Mouse (Mus musculus) heart, embryonic 15.5 days (tissue): Measurements from ENCODE around the gene Sin3b. TPM values are rescaled to one million over a fixed set of nuclear protein-coding genes. Genes with fewer than 3 reads are reported as not detected.

Experiments
- ATAC-seq: fragments of 200-750 bp; cut with Nextera tagmentation; replicated peaks from 2 replicates; pipeline ENCODE4 v1.8.0; 2017; ENCODE audit warnings: low read depth, moderate TSS enrichment; ENCODE audit not compliant: insufficient number of reproducible peaks, insufficient read depth, low FRiP score
- H3K27ac ChIP-seq: fragments of 300-500 bp; sonication (generic); 2 replicates; pipeline ENCODE4 v1.5.1; 2015; ENCODE audit warnings: mild to moderate bottlenecking, inconsistent platforms
- H3K27me3 ChIP-seq: fragments of 300-500 bp; sonication (generic); 2 replicates; pipeline ENCODE4 v1.6.1; 2015; ENCODE audit warnings: inconsistent platforms
- H3K36me3 ChIP-seq: fragments of 300-500 bp; sonication (generic); 2 replicates; pipeline ENCODE4 v1.6.1; 2015; ENCODE audit warnings: mild to moderate bottlenecking, inconsistent platforms
- H3K4me1 ChIP-seq: fragments of 300-500 bp; sonication (generic); replicated peaks from 2 replicates; pipeline ENCODE4 v1.6.1; 2015; ENCODE audit warnings: inconsistent platforms
- H3K4me2 ChIP-seq: fragments of 300-500 bp; sonication (generic); 2 replicates; pipeline ENCODE4 v1.6.1; 2015; ENCODE audit warnings: inconsistent platforms, mild to moderate bottlenecking, moderate library complexity
- H3K4me3 ChIP-seq: fragments of 300-500 bp; sonication (generic); 2 replicates; pipeline ENCODE4 v1.5.1; 2015; ENCODE audit warnings: mild to moderate bottlenecking, inconsistent platforms
- H3K9ac ChIP-seq: fragments of 300-500 bp; sonication (generic); 2 replicates; pipeline ENCODE4 v1.6.1; 2015; ENCODE audit warnings: mild to moderate bottlenecking, inconsistent platforms
- H3K9me3 ChIP-seq: fragments of 300-500 bp; sonication (generic); replicated peaks from 2 replicates; pipeline ENCODE4 v1.6.1; 2016; ENCODE audit warnings: inconsistent platforms
- WGBS: fragments of 180-500 bp; shearing (Covaris S2); methylation state at CpG from one replicate; pipeline ENCODE4 v1.1.7; 2015; ENCODE audit warnings: mixed read lengths; 5-methylcytosine and 5-hydroxymethylcytosine counted together
- polyA plus RNA-seq: library from polyadenylated mRNA; unstranded; fragments of >200 nt; fragmentation: Nextera tagmentation; extraction: Ambion mirVana; gene quantifications from 2 replicates; pipeline ENCODE4 v1.2.1, GENCODE M21; 2015

Sin3b gene
- polyA plus RNA-seq, 1 experiment from 2014 or later, result 139 TPM

DNA sequence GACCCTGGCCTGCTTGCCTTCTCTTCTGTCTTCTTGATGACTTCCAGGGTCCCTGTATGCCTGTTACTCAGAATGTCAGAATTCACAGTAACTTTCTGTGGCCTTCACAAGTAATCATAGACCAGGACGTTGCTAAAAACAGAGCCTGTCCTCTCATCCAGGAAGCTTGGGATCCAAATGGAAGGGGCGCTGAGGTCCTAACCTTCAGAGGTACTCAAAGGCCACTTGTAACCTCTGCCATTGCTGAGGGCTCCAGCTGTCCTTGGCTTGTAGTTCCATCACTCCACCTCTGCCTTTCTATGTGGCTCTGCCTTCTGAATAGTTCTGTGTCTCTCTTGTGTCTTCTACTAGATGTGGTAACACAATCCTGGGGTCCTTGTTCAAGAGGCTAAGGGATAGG, 30.7 kb downstream of the Sin3b start:
- H3K27ac ChIP-seq, result no peak overlapping the region
- H3K36me3 ChIP-seq, result peaks cover 91% of the 10 kb centered on the region
- H3K4me3 ChIP-seq, result no peak overlapping the region
- no peaks in the 10 kb centered on the region for H3K9me3 ChIP-seq
- H3K4me1 ChIP-seq, result no peaks in the 10 kb centered on the region
- H3K9ac ChIP-seq, result no peak overlapping the region
- H3K4me2 ChIP-seq, result no peak overlapping the region
- no peaks in the 10 kb centered on the region for H3K27me3 ChIP-seq
- no peak for ATAC-seq
- 80% methylated on average over 2 of the region's 2 CpGs for WGBS

DNA sequence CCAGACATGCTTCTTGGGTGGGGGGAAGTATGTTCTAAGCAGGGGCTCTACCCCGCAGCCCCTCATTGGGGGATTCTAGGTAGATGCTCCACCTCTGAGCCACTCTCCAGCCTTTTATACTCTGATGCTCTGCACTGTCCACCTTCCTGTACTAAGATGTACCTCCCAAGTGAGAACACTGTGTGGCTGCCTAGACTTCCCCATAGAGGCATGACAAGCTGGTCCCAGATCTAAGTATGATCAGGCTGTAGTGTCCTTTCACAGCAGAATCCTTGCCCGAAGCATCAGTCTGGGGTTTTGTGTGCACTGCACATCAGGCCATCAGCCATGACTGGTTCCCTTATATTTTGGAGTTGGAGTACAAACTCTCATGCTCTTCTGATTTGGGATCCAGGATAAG, 32.9 kb downstream of the Sin3b start:
- no peaks in the 10 kb centered on the region for H3K9me3 ChIP-seq
- 0 out of 2 replicates have a peak, but pooled peaks cover under 1% of the 10 kb centered on the region for H3K4me1 ChIP-seq
- WGBS, result 92% methylated on average over 2 of the region's 2 CpGs
- no peak overlapping the region for H3K4me3 ChIP-seq
- H3K36me3 ChIP-seq, result peaks cover 73% of the 10 kb centered on the region
- no peak overlapping the region for H3K27ac ChIP-seq
- H3K4me2 ChIP-seq, result no peak overlapping the region
- no peak for ATAC-seq
- no peaks in the 10 kb centered on the region for H3K27me3 ChIP-seq
- H3K9ac ChIP-seq, result no peak overlapping the region

DNA sequence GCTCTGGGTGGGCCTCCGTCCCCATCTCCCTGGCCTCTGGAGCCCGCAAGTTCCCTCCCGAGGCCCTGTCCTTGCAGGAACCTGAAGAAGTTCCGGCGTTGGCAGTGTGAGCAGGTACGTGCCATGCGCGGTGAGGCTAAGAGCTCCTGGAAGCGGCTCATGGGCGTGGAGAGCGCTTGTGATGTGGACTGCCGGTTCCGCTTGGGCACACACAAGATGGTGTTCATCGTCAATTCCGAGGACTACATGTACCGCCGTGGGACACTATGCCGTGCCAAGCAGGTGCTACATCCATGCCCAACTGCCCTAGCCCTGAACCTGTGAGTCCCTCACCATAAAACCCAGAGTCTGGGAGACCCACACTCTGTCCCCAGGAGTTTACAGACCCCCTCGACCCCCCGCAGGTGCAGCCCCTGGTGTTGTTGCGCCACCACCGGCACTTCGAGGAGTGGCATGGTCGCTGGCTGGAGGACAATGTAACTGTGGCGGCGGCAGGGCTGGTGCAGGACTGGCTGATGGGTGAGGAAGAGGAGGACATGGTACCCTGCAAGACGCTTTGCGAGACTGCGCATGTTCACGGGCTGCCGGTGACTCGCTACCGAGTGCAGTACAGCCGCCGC, 33.8 kb downstream of the Sin3b start:
- 94% methylated on average over 35 of the region's 35 CpGs for WGBS
- Histone ChIP-seq H3K4me1 (peaks cover 3% of the 10 kb centered on the region; the same call in 1 of the 2 replicates), H3K36me3 (peaks cover 66% of the 10 kb centered on the region), H3K27ac (no peak overlapping the region), H3K27me3 (no peaks in the 10 kb centered on the region), H3K4me2 (no peak overlapping the region), H3K9me3 (no peaks in the 10 kb centered on the region), H3K9ac (no peak overlapping the region), H3K4me3 (no peak overlapping the region)
- ATAC-seq, result no peak

DNA sequence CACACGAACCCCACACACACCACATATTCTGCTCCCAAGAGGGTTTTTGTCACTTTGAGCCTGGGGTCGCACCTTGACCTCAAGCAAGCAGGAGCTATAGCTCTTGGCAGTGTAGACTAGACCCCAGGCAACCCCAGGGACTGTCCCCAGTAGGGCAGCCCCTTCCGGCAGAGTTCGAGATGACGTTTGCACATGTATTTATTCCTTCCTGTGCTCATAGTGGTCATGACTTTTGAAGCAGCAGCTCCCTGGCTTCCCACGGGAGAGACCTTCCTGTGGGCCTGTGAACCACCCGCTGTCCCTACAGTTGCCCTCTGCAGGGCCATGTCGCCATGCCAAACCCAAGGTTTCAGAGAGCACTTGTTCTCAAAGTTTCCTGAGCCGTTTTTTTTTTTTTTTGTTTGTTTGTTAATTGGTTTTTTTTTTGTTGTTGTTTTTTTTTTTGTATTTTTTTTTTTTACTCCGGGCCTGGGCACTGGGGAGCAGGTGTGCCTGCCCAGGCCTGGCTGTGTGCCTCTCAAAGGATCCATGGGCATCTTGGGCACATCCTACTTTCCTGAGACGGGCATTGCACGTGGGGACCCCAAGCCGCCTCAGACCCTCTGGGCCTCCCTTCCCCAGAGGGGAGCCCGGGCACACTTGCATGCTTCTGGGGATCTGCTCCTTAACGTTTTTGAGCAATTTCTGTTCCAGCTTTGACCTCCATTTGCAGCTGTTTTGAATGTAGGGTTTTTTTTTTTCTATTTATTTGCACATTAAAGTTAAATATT, 34.5 kb downstream of the Sin3b start:
- H3K27ac ChIP-seq, result no peak overlapping the region
- WGBS, result 89% methylated on average over 15 of the region's 15 CpGs

DNA sequence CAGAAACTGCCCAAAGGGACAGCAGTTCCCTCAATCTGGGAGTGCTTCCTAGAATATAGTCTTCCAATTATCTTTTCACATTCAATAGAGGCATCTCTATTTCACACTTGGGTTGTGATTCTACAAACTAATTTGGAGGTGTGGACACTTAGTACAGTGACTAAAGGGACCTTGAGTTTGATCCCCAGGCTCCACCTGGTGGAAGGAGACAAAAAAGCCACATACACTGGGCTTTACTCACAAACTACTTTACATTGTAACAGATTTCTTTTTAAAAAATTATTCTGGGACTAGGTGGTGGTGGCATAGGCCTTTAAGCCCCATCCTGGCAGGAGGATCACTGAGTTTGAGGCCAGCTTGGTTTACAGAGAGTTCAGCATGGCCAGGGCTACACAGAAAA, 35.2 kb downstream of the Sin3b start:
- Histone ChIP-seq H3K27me3 (no peaks in the 10 kb centered on the region), H3K9me3 (no peaks in the 10 kb centered on the region), H3K27ac (no peak overlapping the region), H3K4me2 (no peak overlapping the region), H3K4me1 (peaks cover 3% of the 10 kb centered on the region; the same call in 1 of the 2 replicates), H3K36me3 (peaks cover 52% of the 10 kb centered on the region), H3K4me3 (no peak overlapping the region), H3K9ac (no peak overlapping the region)
- ATAC-seq, result no peak

More for the DNA sequence above, 34.5 kb downstream of the Sin3b start:
- Histone ChIP-seq H3K4me1 (peaks cover 3% of the 10 kb centered on the region; the same call in 1 of the 2 replicates), H3K36me3 (peaks cover 59% of the 10 kb centered on the region), H3K27me3 (no peaks in the 10 kb centered on the region), H3K9ac (no peak overlapping the region), H3K4me3 (no peak overlapping the region), H3K9me3 (no peaks in the 10 kb centered on the region), H3K4me2 (no peak overlapping the region)
- ATAC-seq, result no peak

DNA sequence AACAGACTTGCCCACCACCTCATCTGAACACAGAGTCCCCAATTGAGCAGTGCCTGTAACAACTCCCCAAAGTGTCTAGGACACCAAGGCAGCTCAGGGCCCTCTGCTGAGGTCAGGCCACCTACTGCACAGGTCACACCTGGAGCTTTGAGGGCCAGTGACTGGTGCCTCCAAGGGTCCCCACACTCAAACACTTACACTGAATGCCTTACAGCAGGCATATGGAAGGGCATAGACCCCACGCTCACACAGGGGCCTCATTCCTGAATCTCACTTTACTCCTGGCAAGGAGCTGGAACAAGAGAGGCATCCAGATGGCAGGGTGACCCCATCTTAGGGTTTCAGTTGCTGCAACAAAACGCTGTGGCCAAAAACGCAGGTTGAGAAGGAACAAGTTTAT, 37.1 kb downstream of the Sin3b start:
- peaks cover 40% of the 10 kb centered on the region for H3K36me3 ChIP-seq
- no peak for ATAC-seq
- no peak overlapping the region for H3K4me3 ChIP-seq
- no peak overlapping the region for H3K4me2 ChIP-seq
- H3K9ac ChIP-seq, result no peak overlapping the region
- H3K9me3 ChIP-seq, result no peaks in the 10 kb centered on the region
- H3K27me3 ChIP-seq, result no peaks in the 10 kb centered on the region
- 88% methylated on average over 3 of the region's 3 CpGs for WGBS
- no peak overlapping the region for H3K27ac ChIP-seq
- peaks cover 3% of the 10 kb centered on the region; the same call in 1 of the 2 replicates for H3K4me1 ChIP-seq

DNA sequence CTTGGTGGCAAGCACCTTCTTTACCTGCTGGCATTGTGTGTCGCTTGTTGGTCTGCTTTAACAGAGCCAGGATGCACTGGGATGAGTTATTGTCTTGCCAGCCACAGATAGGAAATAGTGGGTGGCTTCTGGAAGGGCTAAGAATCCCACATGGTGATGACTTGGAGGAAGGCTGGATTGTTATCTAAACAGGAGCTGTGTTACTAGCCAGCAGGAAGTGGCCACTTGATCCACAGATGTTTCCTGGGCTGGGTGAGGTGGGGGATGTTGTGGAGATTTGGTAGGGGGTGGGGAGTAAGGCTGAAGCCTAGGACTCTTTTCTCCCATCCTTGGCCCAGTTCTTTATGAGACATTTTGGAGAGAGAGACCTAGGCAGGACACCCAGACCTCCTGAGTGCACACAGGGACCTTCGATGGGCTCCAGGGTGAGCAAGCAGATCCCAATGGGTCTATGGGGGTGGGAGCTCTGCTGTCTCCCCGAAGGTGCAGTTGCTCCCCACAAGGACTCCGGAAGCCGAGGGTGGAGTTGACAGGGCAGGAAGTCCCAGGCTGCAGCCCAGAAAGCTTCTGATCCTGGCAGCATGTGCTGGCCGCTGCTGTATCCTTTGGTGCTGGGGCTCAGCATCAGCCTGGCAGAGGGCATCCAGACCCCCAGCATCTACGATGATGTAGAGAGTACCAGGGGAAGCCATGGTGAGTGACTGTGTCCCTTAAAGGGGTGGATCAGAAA, 38.4 kb downstream of the Sin3b start, which contains the start of gene F2rl3:
Gene F2rl3, plus strand, starts transcription at position 559 of the 730 bp plus-strand sequence.
- Histone ChIP-seq H3K4me2 (peak within 1 kb of the TSS; percentile 15; the same call in 1 of the 2 replicates), H3K27ac (peak within 1 kb of the TSS; percentile 29), H3K27me3 (no peaks in the 10 kb centered on the region), H3K36me3 (peaks cover 27% of the 10 kb centered on the region), H3K4me3 (no peak within 1 kb of the TSS), H3K9ac (no peak within 1 kb of the TSS), H3K9me3 (no peaks in the 10 kb centered on the region), H3K4me1 (peaks cover 3% of the 10 kb centered on the region; the same call in 1 of the 2 replicates)
- WGBS, result 54% methylated on average over 7 of the region's 7 CpGs
- ATAC-seq, result 0 out of 2 replicates have a peak, but pooled peaks have one; percentile 8

DNA sequence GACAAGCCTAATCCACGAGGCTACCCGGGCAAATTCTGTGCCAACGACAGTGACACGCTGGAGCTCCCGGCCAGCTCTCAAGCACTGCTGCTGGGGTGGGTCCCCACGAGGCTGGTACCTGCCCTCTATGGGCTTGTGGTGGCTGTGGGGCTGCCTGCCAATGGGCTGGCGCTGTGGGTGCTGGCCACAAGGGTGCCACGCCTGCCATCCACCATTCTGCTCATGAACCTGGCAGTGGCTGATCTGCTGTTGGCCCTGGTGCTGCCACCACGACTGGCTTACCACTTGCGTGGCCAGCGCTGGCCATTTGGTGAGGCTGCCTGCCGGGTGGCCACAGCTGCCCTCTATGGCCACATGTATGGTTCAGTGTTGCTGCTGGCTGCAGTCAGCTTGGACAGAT, 39.2 kb downstream of the Sin3b start:
- peaks cover 19% of the 10 kb centered on the region for H3K36me3 ChIP-seq
- no peaks in the 10 kb centered on the region for H3K27me3 ChIP-seq
- peaks cover 3% of the 10 kb centered on the region; the same call in 1 of the 2 replicates for H3K4me1 ChIP-seq
- H3K4me2 ChIP-seq, result peak overlapping the region; percentile 15; the same call in 1 of the 2 replicates
- no peak for ATAC-seq
- H3K9me3 ChIP-seq, result no peaks in the 10 kb centered on the region
- H3K27ac ChIP-seq, result no peak overlapping the region
- WGBS, result 86% methylated on average over 12 of the region's 12 CpGs
- no peak overlapping the region for H3K4me3 ChIP-seq
- no peak overlapping the region for H3K9ac ChIP-seq

DNA sequence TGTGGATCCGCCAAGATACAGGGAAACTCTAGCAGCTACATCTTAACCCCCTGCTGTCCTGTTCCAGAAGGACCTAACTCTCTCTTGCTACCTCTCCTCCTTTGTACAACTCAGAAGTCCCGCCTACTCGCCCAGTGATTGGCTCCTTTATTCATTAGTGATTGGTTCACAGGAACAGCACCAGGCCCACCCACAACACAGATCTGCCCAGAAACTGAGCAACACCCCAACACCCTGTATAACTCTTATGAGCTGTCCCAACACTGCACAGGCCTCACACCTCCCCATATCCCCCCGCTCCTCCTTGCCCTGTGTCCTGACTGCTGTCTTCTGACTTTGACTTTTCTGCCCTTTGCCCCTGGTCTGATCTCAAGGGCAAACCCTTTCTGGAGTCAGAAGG, 42.6 kb downstream of the Sin3b start:
- Histone ChIP-seq H3K9ac (no peak overlapping the region), H3K4me2 (no peak overlapping the region), H3K36me3 (no peaks in the 10 kb centered on the region), H3K27ac (no peak overlapping the region), H3K9me3 (no peaks in the 10 kb centered on the region), H3K4me1 (peaks cover 3% of the 10 kb centered on the region; the same call in 1 of the 2 replicates), H3K27me3 (no peaks in the 10 kb centered on the region), H3K4me3 (no peak overlapping the region)
- no peak for ATAC-seq
- 79% methylated on average over 4 of the region's 4 CpGs for WGBS

DNA sequence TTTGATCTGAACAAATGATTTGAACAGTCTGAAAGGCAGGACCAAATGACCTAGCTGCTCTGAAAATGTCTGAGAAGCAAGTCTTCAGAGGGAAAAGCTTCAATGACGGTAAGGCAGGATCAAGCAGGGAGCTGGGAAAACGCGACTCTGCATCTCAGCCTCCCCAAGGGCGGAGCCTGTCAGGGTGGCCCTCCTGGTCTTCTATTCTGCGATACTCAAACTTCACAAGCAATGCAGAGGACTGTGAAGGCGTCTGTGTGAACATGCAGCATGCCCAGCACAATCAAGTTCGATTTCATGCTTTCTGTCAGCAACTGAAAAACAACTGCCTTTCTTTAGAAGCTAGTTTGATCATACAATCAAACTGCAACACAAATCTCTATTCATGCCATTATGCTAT, 43.7 kb downstream of the Sin3b start:
- Histone ChIP-seq H3K4me3 (no peak overlapping the region), H3K4me1 (no peaks in the 10 kb centered on the region; the same call in 1 of the 2 replicates), H3K36me3 (no peaks in the 10 kb centered on the region), H3K27me3 (no peaks in the 10 kb centered on the region), H3K9ac (no peak overlapping the region), H3K27ac (no peak overlapping the region), H3K4me2 (no peak overlapping the region), H3K9me3 (no peaks in the 10 kb centered on the region)
- 29% methylated on average over 7 of the region's 7 CpGs for WGBS
- ATAC-seq, result no peak

DNA sequence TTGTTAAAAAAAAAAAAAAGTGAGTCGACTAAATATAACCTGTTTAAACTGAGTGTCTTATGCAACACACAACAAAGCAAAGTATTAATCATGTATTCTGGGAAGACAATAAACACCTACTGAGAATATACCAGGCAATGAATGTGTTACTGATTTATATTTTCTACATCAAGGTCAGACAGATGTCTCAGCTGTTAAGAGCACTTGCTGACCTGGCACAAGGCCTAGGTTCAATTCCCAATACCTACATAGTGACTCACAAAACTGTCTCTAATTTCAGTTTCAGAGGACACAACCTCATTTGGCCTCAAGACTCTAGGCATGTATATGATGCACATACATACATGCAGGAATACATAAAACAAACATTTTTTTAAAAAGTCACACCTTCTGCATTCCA, 54.7 kb downstream of the Sin3b start:
- no peaks in the 10 kb centered on the region for H3K4me1 ChIP-seq
- H3K4me2 ChIP-seq, result no peak overlapping the region
- no peak overlapping the region for H3K27ac ChIP-seq
- no peak for ATAC-seq
- H3K9me3 ChIP-seq, result no peaks in the 10 kb centered on the region
- WGBS, result 84% methylated on average over 1 of the region's 1 CpGs
- no peaks in the 10 kb centered on the region for H3K27me3 ChIP-seq
- no peak overlapping the region for H3K9ac ChIP-seq
- H3K4me3 ChIP-seq, result no peak overlapping the region
- H3K36me3 ChIP-seq, result no peaks in the 10 kb centered on the region
